Mouse (Mus musculus): ENCODE measurements around the gene Cyp2j7.
"Not testable (repeated sequence)": the region's sequence is repeated elsewhere in the genome, so short reads cannot be mapped to it uniquely, and the experiment has no call there.

The Cyp2j7 gene

GRCm38 (mm10) chr4:96236559-96236958 is at the start of gene Cyp2j7:
TSS of gene Cyp2j7 (minus strand) at chr4:96236659.
- DNase-seq (ENCODE audit: low spot score in 2 of 2) = no peak

GRCm38 (mm10) chr4:96276896-96277295 is 40.4 kb upstream of the Cyp2j7 start:
- DNase-seq (ENCODE audit: low spot score in 2 of 2) = not testable (repeated sequence)

GRCm38 (mm10) chr4:96273907-96274306 is 37.4 kb upstream of the Cyp2j7 start:
- peak in 1 of 2 experiments; percentile 1 for DNase-seq (ENCODE audit: low spot score in 2 of 2)

- DNase-seq (ENCODE audit: low spot score in 2 of 2) = no peak
These were observed 39.8 kb downstream of the Cyp2j7 start for GRCm38 (mm10) chr4:96196701-96197100.

- not testable (repeated sequence) for DNase-seq (ENCODE audit: low spot score in 2 of 2)
These were observed 47.1 kb downstream of the Cyp2j7 start for GRCm38 (mm10) chr4:96189321-96189720.

- DNase-seq (ENCODE audit: low spot score in 2 of 2) = not testable (repeated sequence)
These were observed 47.8 kb downstream of the Cyp2j7 start for GRCm38 (mm10) chr4:96188671-96189070.

- DNase-seq (ENCODE audit: low spot score in 2 of 2) = not testable (repeated sequence)
These were observed 48.3 kb downstream of the Cyp2j7 start for GRCm38 (mm10) chr4:96188146-96188545.

GRCm38 (mm10) chr4:96184716-96185115 is 51.7 kb downstream of the Cyp2j7 start:
- DNase-seq (ENCODE audit: low spot score in 2 of 2) = not testable (repeated sequence)

GRCm38 (mm10) chr4:96162839-96163238 is 73.6 kb downstream of the Cyp2j7 start:
- no peak for DNase-seq (ENCODE audit: low spot score in 2 of 2)

- DNase-seq (ENCODE audit: low spot score in 2 of 2) = no peak
These were observed 74.9 kb downstream of the Cyp2j7 start for GRCm38 (mm10) chr4:96161575-96161974.

Measured in heart, adult 9 months (tissue).